Mouse (Mus musculus) NIH3T3 (cell line): ENCODE data around the gene Cep135.

Source experiments
- DNase-seq: peaks from one replicate; pipeline ENCODE4 v3.0.0-alpha.2; 2012; ENCODE audit warnings: low read depth

The Cep135 gene

GRCm38 (mm10) chr5:76645091-76645868 lies 56.8 kb downstream of the Cep135 start:
- DNase-seq = no peak

GRCm38 (mm10) chr5:76649897-76650296 lies 61.4 kb downstream of the Cep135 start:
- DNase-seq = no peak

- no peak for DNase-seq
These were observed 62.7 kb downstream of the Cep135 start for GRCm38 (mm10) chr5:76651151-76651725.

- DNase-seq = peak; percentile 40
These were observed 67.7 kb downstream of the Cep135 start, which contains the start of gene C530008M17Rik for GRCm38 (mm10) chr5:76656212-76656611. Gene C530008M17Rik (plus strand): TSS chr5:76656512.

GRCm38 (mm10) chr5:76657245-76658083 lies 69.0 kb downstream of the Cep135 start:
- peak; percentile 83 for DNase-seq

GRCm38 (mm10) chr5:76658084-76658934 lies 69.8 kb downstream of the Cep135 start:
- DNase-seq = peak; percentile 30

- DNase-seq = no peak
These were observed 71.6 kb downstream of the Cep135 start for GRCm38 (mm10) chr5:76659958-76660635.

- DNase-seq = no peak
These were observed 72.8 kb downstream of the Cep135 start for GRCm38 (mm10) chr5:76661310-76661709.

GRCm38 (mm10) chr5:76664936-76665335 lies 76.4 kb downstream of the Cep135 start:
- DNase-seq = no peak

- no peak for DNase-seq
These were observed 76.9 kb downstream of the Cep135 start for GRCm38 (mm10) chr5:76665421-76665820.

- DNase-seq = no peak
These were observed 77.7 kb downstream of the Cep135 start for GRCm38 (mm10) chr5:76666026-76666756.

- DNase-seq = no peak
These were observed 79.6 kb downstream of the Cep135 start for GRCm38 (mm10) chr5:76668118-76668517.

GRCm38 (mm10) chr5:76668547-76668946 lies 80.0 kb downstream of the Cep135 start:
- DNase-seq = no peak

- no peak for DNase-seq
These were observed 81.7 kb downstream of the Cep135 start for GRCm38 (mm10) chr5:76670183-76670582.

- DNase-seq = no peak
These were observed 85.6 kb downstream of the Cep135 start for GRCm38 (mm10) chr5:76674022-76674653.

GRCm38 (mm10) chr5:76675369-76675768 lies 86.9 kb downstream of the Cep135 start:
- DNase-seq = no peak

- DNase-seq = no peak
These were observed 92.5 kb downstream of the Cep135 start for GRCm38 (mm10) chr5:76680959-76681358.

GRCm38 (mm10) chr5:76681895-76682656 lies 93.6 kb downstream of the Cep135 start:
- DNase-seq = no peak

GRCm38 (mm10) chr5:76683455-76683854 lies 95.0 kb downstream of the Cep135 start:
- no peak for DNase-seq
